Mouse (Mus musculus) myocyte (in vitro differentiated cells): Measurements from ENCODE around the gene Cdc5l.

Experiments
- CEBPB ChIP-seq: IDR thresholded peaks from 2 replicates; pipeline ENCODE4 v1.6.1; 2011; ENCODE audit warnings: mild to moderate bottlenecking, moderate library complexity; ENCODE audit not compliant: poor library complexity, insufficient read depth, severe bottlenecking
- E2F4 ChIP-seq: IDR thresholded peaks from one replicate; pipeline ENCODE4 v1.6.1; 2011; ENCODE audit warnings: mild to moderate bottlenecking, control low read depth, moderate library complexity; ENCODE audit not compliant: insufficient read depth
- MYOG ChIP-seq, 3 experiments: IDR thresholded peaks; one replicate each; pipeline ENCODE4 v1.6.1; 2011; ENCODE audit warnings: control low read depth in 2 of 3, low read depth in 2 of 3, mild to moderate bottlenecking in 2 of 3; ENCODE audit not compliant: insufficient read length in 2 of 3, control insufficient read depth in 1 of 3, insufficient read depth in 1 of 3
- POLR2A ChIP-seq: IDR thresholded peaks from one replicate; pipeline ENCODE4 v1.6.1; 2011; ENCODE audit warnings: low read depth, mild to moderate bottlenecking, control low read depth, moderate library complexity; ENCODE audit not compliant: insufficient read length
- TCF3 ChIP-seq: IDR thresholded peaks from one replicate; pipeline ENCODE4 v1.6.1; 2011; ENCODE audit warnings: low read depth, control low read depth; ENCODE audit not compliant: insufficient read length

- no peak for TF ChIP-seq POLR2A
- no peak for TF ChIP-seq CEBPB
- TF ChIP-seq E2F4: no peak
- TF ChIP-seq MYOG (IDR thresholded peaks at IDR 0.05; ENCODE audit: control insufficient read depth in 1 of 3, insufficient read depth in 1 of 3, insufficient read length in 2 of 3, low read depth in 2 of 3): no peak
- no peak for TF ChIP-seq TCF3
These were observed 54.2 kb downstream of the Cdc5l start for GRCm38 (mm10) chr17:45379271-45379784.
